Mouse (Mus musculus) heart, embryonic 11.5 days (tissue): Measurements from ENCODE around the gene Ramp2. TPM values are rescaled to one million over a fixed set of nuclear protein-coding genes. Genes with fewer than 3 reads are reported as not detected.

ENCODE experiments used
- ATAC-seq: fragments of 200-750 bp; cut with Nextera tagmentation; replicated peaks from 2 replicates; pipeline ENCODE4 v1.8.0; 2017; ENCODE audit warnings: moderate library complexity; ENCODE audit not compliant: insufficient number of reproducible peaks, low FRiP score, low TSS enrichment
- H3K27ac ChIP-seq: fragments of 300-500 bp; sonication (generic); 2 replicates; pipeline ENCODE4 v1.5.1; 2014; ENCODE audit warnings: mild to moderate bottlenecking, low read depth, low read length
- H3K27me3 ChIP-seq: fragments of 300-500 bp; sonication (generic); 2 replicates; pipeline ENCODE4 v1.6.1; 2014; ENCODE audit warnings: mild to moderate bottlenecking, low read length, mixed read lengths; ENCODE audit not compliant: control insufficient read depth, insufficient read depth
- H3K36me3 ChIP-seq: fragments of 300-500 bp; sonication (generic); 2 replicates; pipeline ENCODE4 v1.6.1; 2014; ENCODE audit warnings: mild to moderate bottlenecking, low read length, moderate library complexity, mixed read lengths; ENCODE audit not compliant: control insufficient read depth, insufficient read depth
- H3K4me1 ChIP-seq: fragments of 300-500 bp; sonication (generic); 2 replicates; pipeline ENCODE4 v1.6.1; 2014; ENCODE audit warnings: low read length; ENCODE audit not compliant: control insufficient read depth, insufficient read depth
- H3K4me2 ChIP-seq: fragments of 300-500 bp; sonication (generic); 2 replicates; pipeline ENCODE4 v1.6.1; 2014; ENCODE audit warnings: mild to moderate bottlenecking, moderate library complexity
- H3K4me3 ChIP-seq: fragments of 300-500 bp; sonication (generic); 2 replicates; pipeline ENCODE4 v1.5.1; 2014; ENCODE audit warnings: low read depth, low read length
- H3K9ac ChIP-seq: fragments of 300-500 bp; sonication (generic); 2 replicates; pipeline ENCODE4 v1.6.1; 2014; ENCODE audit warnings: mild to moderate bottlenecking, low read depth, low read length, moderate library complexity
- H3K9me3 ChIP-seq: fragments of 300-500 bp; sonication (generic); replicated peaks from 2 replicates; pipeline ENCODE4 v1.6.1; 2016; ENCODE audit warnings: low read length; ENCODE audit not compliant: control insufficient read depth
- WGBS: fragments of 180-500 bp; shearing (Covaris S2); extraction: QIAGEN DNeasy Blood & Tissue Kit; methylation state at CpG from one replicate; pipeline ENCODE4 v1.1.7; 2014; ENCODE audit not compliant: insufficient replicate concordance; 5-methylcytosine and 5-hydroxymethylcytosine counted together
- polyA plus RNA-seq: library from polyadenylated mRNA; unstranded; fragments of >200 nt; fragmentation: Nextera tagmentation; extraction: Ambion mirVana; gene quantifications from 2 replicates; pipeline ENCODE4 v1.2.1, GENCODE M21; 2014

Gene Ramp2
- polyA plus RNA-seq, 1 experiment from 2014 or later, result 232 TPM

DNA sequence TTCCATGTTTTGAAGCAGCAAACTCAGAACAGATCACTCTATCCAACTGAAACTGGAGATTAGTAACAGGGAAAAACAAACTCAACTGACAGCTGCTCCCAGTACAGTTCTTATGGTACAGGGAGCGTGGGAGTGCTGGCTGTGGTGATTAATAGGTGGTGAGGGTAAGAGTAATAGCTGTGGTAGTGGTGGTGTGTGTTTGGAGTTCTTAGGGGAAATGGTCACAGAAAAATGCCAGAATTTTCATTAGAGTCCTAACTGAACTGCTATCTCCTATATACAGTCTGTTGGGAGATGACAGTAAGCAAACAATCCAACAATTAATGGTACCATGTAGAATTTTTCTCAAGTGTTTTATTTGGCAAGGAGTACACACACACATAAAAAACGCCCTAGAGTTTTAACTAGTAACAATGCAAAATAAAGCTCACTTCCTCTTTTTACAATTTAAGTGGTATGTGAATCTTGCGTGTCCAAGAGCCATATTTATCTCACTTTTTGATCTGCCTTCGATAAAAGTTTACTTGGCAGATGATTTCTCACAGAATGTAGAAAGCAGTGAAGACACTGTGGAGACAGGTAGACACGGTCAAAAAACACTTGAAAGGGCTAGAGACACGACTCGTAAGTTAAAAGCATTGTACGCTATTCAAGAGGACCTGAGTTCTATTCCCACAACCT, 24.4 kb upstream of the Ramp2 start:
- Histone ChIP-seq H3K4me3 (no peak overlapping the region), H3K27ac (no peak overlapping the region), H3K4me2 (no peak overlapping the region), H3K36me3 (0 out of 2 replicates have a peak, but pooled peaks cover 2% of the 10 kb centered on the region), H3K27me3 (no peaks in the 10 kb centered on the region), H3K4me1 (0 out of 2 replicates have a peak, but pooled peaks cover 2% of the 10 kb centered on the region), H3K9me3 (no peaks in the 10 kb centered on the region), H3K9ac (no peak overlapping the region)
- WGBS, result 87% methylated on average over 8 of the region's 8 CpGs
- ATAC-seq, result no peak

DNA sequence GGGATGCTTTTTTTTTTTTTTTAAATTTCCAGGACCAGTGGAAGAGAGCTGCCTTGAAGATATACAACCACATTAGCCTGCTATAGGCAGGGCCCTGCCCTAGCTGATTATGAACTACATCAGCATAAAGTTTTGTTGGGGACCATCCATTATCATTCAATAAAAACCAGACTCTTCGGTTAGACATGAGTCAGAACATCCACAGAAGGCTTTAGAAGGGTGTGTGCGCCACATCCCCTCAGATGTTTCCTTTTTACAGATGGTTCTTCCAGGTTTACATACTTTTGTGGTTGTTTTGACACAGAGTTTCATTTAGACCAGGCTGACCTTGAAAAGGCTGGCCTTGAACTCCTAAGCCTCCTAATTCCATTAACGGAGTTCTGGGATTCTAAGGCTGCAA, 21.5 kb upstream of the Ramp2 start:
- no peak for ATAC-seq
- no peaks in the 10 kb centered on the region for H3K27me3 ChIP-seq
- 0 out of 2 replicates have a peak, but pooled peaks cover 2% of the 10 kb centered on the region for H3K36me3 ChIP-seq
- WGBS, result 75% methylated on average over 3 of the region's 3 CpGs
- no peak overlapping the region for H3K27ac ChIP-seq
- H3K9me3 ChIP-seq, result no peaks in the 10 kb centered on the region
- H3K4me3 ChIP-seq, result no peak overlapping the region
- no peak overlapping the region for H3K9ac ChIP-seq
- 0 out of 2 replicates have a peak, but pooled peaks cover 2% of the 10 kb centered on the region for H3K4me1 ChIP-seq
- H3K4me2 ChIP-seq, result no peak overlapping the region

DNA sequence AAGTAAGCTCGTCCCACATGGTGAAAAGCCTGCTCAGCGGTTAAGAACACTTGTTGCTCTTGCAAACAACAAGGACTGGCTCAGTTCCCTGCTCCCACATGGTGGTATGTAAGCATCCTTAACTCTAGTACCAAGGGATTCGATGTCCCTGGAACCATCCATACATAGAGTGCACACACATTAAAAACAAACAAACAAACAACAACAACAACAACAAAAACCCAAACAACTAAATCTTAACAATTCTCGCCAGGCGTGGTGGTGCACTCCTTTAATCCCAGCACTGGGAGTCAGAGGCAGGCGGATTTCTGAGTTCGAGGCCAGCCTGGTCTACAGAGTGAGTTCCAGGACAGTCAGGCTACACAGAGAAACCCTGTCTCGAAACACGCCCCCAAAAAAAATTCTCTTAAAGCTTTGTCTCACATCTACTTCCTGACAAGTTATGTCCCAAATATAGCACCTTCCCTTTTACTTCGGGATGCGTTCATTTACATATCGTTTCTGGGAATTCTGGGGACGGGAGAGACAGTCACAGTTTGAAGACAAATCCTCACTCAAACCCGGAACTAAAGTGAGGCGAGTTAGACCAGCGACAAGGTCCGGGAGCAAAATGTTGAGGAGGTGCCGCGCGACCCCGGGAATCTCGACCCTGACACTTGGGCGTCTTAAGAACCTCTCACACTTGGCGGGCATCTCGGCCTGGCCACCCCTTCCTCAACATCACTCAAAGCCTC, 20.3 kb upstream of the Ramp2 start:
- H3K4me1 ChIP-seq, result 0 out of 2 replicates have a peak, but pooled peaks cover 2% of the 10 kb centered on the region
- no peaks in the 10 kb centered on the region for H3K9me3 ChIP-seq
- H3K9ac ChIP-seq, result peak overlapping the region; percentile 82
- peak overlapping the region; percentile 23; the same call in 1 of the 2 replicates for H3K27ac ChIP-seq
- H3K27me3 ChIP-seq, result 0 out of 2 replicates have a peak, but pooled peaks cover 4% of the 10 kb centered on the region
- H3K4me2 ChIP-seq, result peak overlapping the region; percentile 91
- no peak; the same call in 1 of the 2 replicates for ATAC-seq
- H3K36me3 ChIP-seq, result 0 out of 2 replicates have a peak, but pooled peaks cover 2% of the 10 kb centered on the region
- 18% methylated on average over 25 of the region's 25 CpGs for WGBS
- H3K4me3 ChIP-seq, result peak overlapping the region; percentile 90

DNA sequence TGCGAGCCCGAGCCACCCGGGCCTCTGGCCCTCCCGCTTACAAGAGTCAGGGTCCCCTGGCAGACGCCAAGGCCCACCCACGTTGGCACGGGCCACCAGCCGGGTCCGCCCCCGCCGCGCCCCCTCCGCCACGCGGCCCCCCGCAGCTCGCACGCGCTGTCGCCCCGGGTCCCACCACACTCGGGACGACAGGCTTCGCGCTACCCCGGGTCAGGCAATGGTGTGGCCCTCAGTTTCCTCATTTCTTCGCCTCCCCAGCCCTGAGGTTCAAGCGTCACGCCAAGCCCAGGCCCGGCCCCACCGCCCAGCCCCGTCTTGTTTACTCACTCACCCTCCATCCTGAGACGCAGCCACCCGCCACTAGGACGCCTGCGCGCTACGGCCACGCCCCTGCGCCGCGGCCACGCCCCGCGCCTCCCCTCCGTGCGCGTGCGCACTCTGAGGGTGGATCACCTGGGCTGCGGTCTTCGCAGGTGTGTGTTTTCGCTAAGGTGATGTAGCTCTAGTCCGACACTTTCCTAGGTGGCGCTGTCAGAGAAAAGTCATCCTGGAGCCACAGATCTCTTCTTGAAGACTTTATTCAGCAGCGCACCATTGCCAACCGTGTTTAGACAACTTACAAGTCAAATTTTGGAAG, 19.6 kb upstream of the Ramp2 start, which contains the start of gene Ezh1:
Gene Ezh1 (minus strand): TSS at position 399 of the 637 bp plus-strand sequence.
- peak within 1 kb of the TSS; percentile 90 for H3K4me3 ChIP-seq
- 0 out of 2 replicates have a peak, but pooled peaks cover 2% of the 10 kb centered on the region for H3K36me3 ChIP-seq
- peak within 1 kb of the TSS; percentile 82 for H3K9ac ChIP-seq
- peak within 1 kb of the TSS; percentile 91 for H3K4me2 ChIP-seq
- WGBS, result 2% methylated on average over 55 of the region's 56 CpGs
- H3K4me1 ChIP-seq, result peaks cover 2% of the 10 kb centered on the region; the same call in 1 of the 2 replicates
- peak; percentile 84 for ATAC-seq
- 0 out of 2 replicates have a peak, but pooled peaks cover 4% of the 10 kb centered on the region for H3K27me3 ChIP-seq
- H3K9me3 ChIP-seq, result no peaks in the 10 kb centered on the region
- peak within 1 kb of the TSS; percentile 23; the same call in 1 of the 2 replicates for H3K27ac ChIP-seq

DNA sequence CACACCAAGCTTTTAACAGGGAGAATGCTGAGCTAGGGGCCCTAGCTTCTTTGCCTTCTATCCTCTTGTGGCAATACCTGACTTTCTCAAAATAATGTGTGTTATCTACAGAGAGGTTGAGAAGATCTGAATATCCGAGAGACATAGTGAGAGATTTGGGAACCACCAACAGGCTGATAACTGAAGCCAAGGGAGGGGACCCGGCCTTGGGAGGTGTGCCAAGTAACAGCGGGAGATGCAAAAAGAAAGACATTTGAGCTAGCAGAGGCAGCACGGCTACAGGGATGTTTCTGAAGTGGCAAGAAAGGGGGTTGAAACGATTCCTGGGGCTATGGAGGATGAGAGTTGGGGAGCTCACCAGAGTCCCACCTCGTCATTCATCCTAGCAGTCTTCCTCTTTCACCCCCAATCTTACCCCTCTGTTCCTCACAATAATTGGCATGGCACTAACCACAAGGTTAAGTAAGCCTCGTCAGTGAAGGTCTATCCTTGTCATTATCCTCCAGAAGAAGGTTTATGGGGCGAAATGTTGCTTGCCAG, 16.4 kb upstream of the Ramp2 start:
- peak overlapping the region; percentile 92; the same call in 1 of the 2 replicates for H3K27ac ChIP-seq
- no peak for ATAC-seq
- H3K4me1 ChIP-seq, result peaks cover 10% of the 10 kb centered on the region
- H3K9ac ChIP-seq, result no peak overlapping the region
- 0 out of 2 replicates have a peak, but pooled peaks cover 4% of the 10 kb centered on the region for H3K27me3 ChIP-seq
- no peak overlapping the region for H3K4me2 ChIP-seq
- H3K36me3 ChIP-seq, result no peaks in the 10 kb centered on the region
- 20% methylated on average over 8 of the region's 8 CpGs for WGBS
- no peaks in the 10 kb centered on the region for H3K9me3 ChIP-seq
- no peak overlapping the region for H3K4me3 ChIP-seq

DNA sequence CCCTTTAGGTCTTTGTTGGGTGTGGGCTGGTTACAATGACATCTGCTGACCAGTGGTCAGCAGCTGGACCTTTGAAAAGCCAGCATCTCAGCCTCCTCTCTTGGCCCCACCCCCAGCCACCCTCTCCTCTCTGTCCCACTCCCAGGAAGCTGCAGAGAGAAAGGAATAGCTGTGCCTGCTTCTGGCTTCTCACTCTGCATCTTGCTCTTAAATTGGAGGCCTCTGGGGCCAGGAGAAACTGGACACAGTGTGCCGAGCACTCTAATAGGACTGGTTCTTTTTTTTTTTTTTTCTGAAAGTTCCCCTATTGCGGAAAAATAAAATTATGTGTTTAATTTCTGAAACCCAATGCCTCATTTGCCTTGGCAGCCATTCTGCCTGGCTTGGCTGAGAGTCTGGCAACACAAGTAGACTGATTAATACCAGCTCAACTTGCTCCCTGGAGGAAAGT, 15.7 kb upstream of the Ramp2 start:
- Histone ChIP-seq H3K27me3 (0 out of 2 replicates have a peak, but pooled peaks cover 4% of the 10 kb centered on the region), H3K9me3 (no peaks in the 10 kb centered on the region), H3K36me3 (no peaks in the 10 kb centered on the region), H3K4me3 (no peak overlapping the region), H3K27ac (peak overlapping the region; percentile 92), H3K4me2 (no peak overlapping the region), H3K4me1 (peaks cover 10% of the 10 kb centered on the region), H3K9ac (no peak overlapping the region)
- 46% methylated on average over 2 of the region's 2 CpGs for WGBS
- ATAC-seq, result no peak

DNA sequence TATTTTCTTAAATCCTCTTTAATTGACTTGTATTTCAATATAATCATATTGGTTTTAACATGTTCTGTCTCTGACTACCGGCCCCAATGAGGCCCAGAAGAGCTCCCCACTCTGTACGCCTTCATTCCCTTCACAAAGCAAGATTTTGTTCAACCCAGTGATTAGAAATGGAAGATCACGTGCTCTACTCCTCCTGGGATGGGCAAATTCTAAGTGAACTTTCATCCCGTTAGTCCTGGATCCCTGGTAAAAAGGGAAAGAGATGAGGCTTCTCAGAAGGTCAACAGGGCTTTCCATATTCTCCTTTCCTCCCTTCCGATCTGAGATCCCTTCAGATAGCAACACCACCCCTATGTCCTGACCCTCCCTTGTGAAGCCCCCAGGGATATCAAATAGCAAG, 15.3 kb upstream of the Ramp2 start:
- no peaks in the 10 kb centered on the region for H3K36me3 ChIP-seq
- 23% methylated on average over 5 of the region's 5 CpGs for WGBS
- peak overlapping the region; percentile 53; the same call in 1 of the 2 replicates for H3K4me2 ChIP-seq
- H3K4me3 ChIP-seq, result no peak overlapping the region
- no peaks in the 10 kb centered on the region for H3K9me3 ChIP-seq
- peak overlapping the region; percentile 92 for H3K27ac ChIP-seq
- H3K27me3 ChIP-seq, result 0 out of 2 replicates have a peak, but pooled peaks cover 4% of the 10 kb centered on the region
- ATAC-seq, result no peak
- peaks cover 8% of the 10 kb centered on the region for H3K4me1 ChIP-seq
- H3K9ac ChIP-seq, result no peak overlapping the region
